ENCODE assay signal across 18 mouse cellular contexts in the genomic region with DNA sequence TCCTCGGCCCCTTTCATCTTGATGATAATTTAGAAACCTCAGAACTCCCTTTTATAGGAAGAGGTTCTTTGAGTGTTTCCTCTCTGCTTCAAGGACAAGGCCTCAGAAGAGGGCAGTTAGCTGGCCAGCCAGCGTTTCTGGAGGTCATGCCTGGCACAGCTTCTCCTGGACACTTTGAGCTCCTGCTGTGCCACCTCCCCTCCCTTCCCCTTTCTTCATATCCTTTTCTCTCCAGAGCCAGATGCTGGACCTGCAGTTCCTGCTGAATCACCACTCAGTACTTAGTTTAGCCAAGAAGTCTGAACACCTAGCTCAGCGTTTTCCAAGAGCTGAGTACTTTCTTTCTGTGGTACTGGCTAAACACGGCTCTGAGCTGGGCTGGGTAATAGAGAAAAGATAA. TPM values are rescaled to one million over a fixed set of nuclear protein-coding genes. Genes with fewer than 3 reads are reported as not detected.
A peak's percentile ranks its signal among the peaks of the same experiment; 100 is the strongest.
DNase-seq lines count a peak whose midpoint lies in the region; ATAC-seq lines count a peak whose summit lies in the region.
"Had no signal": no experiment of that assay in that cellular context is flagged by ENCODE, and none has a peak within 500 bp of the region (broad histone marks: within the 10 kb centered on the region; RNA-seq: fewer than 3 reads in every experiment).

No protein-coding gene starts in this region.

- ATAC-seq in forebrain, embryonic 11.5 days (replicated peaks; ENCODE audit: low FRiP score): no peak
- ATAC-seq: forebrain, embryonic 14.5 days; midbrain, embryonic 13.5 days had no signal

- no peaks in the 10 kb centered on the region; the same call in 1 of the 2 replicates for H3K4me1 ChIP-seq in forebrain, embryonic 11.5 days (replicated peaks; ENCODE audit: control insufficient read depth, insufficient read depth, low read length)

- DNase-seq in cerebellum, adult 9-11 months: peak; percentile 48
- no peak for DNase-seq in cerebellum, adult 11-12 months
- peak; percentile 65 for DNase-seq in kidney, adult 11 months
- DNase-seq in kidney, postnatal 10 days: no peak
- DNase-seq in adrenal gland, postnatal 14 days: peak; percentile 64
- peak; percentile 34 for DNase-seq in kidney, postnatal 14 days
- no peak for DNase-seq in forebrain, embryonic 11.5 days (ENCODE audit: low spot score)
- no peak for DNase-seq in thymus, postnatal 14 days
- DNase-seq: liver, embryonic 13.5 days; lung, postnatal 10 days had no signal

- no peaks in the 10 kb centered on the region for H3K27me3 ChIP-seq in forebrain, embryonic 11.5 days (ENCODE audit: control insufficient read depth, insufficient read depth, low read length)
- H3K27me3 ChIP-seq: embryonic facial prominence, embryonic 15.5 days; heart, embryonic 15.5 days; liver, embryonic 13.5 days; midbrain, embryonic 13.5 days had no signal

- H3K36me3 ChIP-seq in forebrain, embryonic 11.5 days (ENCODE audit: control insufficient read depth, insufficient read depth, low read length): no peaks in the 10 kb centered on the region
- H3K36me3 ChIP-seq: embryonic facial prominence, embryonic 15.5 days; heart, embryonic 15.5 days; liver, embryonic 13.5 days; midbrain, embryonic 13.5 days had no signal

- no peak overlapping the region for H3K4me3 ChIP-seq in forebrain, embryonic 11.5 days (ENCODE audit: low read depth, low read length)
- H3K4me3 ChIP-seq: embryonic facial prominence, embryonic 15.5 days; heart, embryonic 15.5 days; liver, embryonic 13.5 days; midbrain, embryonic 13.5 days had no signal

- no peak overlapping the region for H3K4me2 ChIP-seq in forebrain, embryonic 11.5 days (ENCODE audit: low read depth, low read length, severe bottlenecking)
- H3K4me2 ChIP-seq: embryonic facial prominence, embryonic 15.5 days; heart, embryonic 15.5 days; liver, embryonic 13.5 days; midbrain, embryonic 13.5 days had no signal

- 71% methylated on average over 4 of the region's 4 CpGs for WGBS in forebrain, embryonic 11.5 days

- H3K9me3 ChIP-seq in forebrain, embryonic 11.5 days (ENCODE audit: control insufficient read depth, low read length): no peaks in the 10 kb centered on the region
- H3K9me3 ChIP-seq: embryonic facial prominence, embryonic 15.5 days; heart, embryonic 15.5 days; liver, embryonic 13.5 days; midbrain, embryonic 13.5 days had no signal

- no peak overlapping the region for H3K9ac ChIP-seq in forebrain, embryonic 11.5 days (ENCODE audit: low read length)
- H3K9ac ChIP-seq: embryonic facial prominence, embryonic 15.5 days; heart, embryonic 15.5 days; liver, embryonic 13.5 days; midbrain, embryonic 13.5 days had no signal

- no peak overlapping the region for H3K27ac ChIP-seq in forebrain, embryonic 11.5 days (ENCODE audit: low read depth, low read length)
- H3K27ac ChIP-seq: embryonic facial prominence, embryonic 15.5 days; heart, embryonic 15.5 days; liver, embryonic 13.5 days; midbrain, embryonic 13.5 days had no signal

RNA-seq across cellular contexts. Expression of a gene that starts 32.5 kb away (rescaled TPM):
- 46.1 and 51.5 TPM in 2 replicates for total RNA-seq in adrenal gland, postnatal 14 days (2021)
- 1.5 and 2.1 TPM in 2 replicates for polyA plus RNA-seq in forebrain, embryonic 11.5 days (2014; fragmentation: Nextera tagmentation; extraction: Ambion mirVana)

RNA-seq across cellular contexts. Expression of a gene that starts 37.3 kb away (rescaled TPM):
- not detected in 2 replicates for total RNA-seq in adrenal gland, postnatal 14 days (2021)
- not detected in 2 replicates for polyA plus RNA-seq in forebrain, embryonic 11.5 days (2014; fragmentation: Nextera tagmentation; extraction: Ambion mirVana)
- total RNA-seq: ES-E14; layer of hippocampus, postnatal 10 days; left cerebral cortex, postnatal 25 days had no signal
- polyA plus RNA-seq: embryonic facial prominence, embryonic 15.5 days; forebrain, embryonic 14.5 days; midbrain, embryonic 13.5 days; neural tube, embryonic 11.5 days had no signal

RNA-seq across cellular contexts. Expression of a gene that starts 50.6 kb away (rescaled TPM):
- total RNA-seq in adrenal gland, postnatal 14 days (2021): not detected in 2 replicates
- polyA plus RNA-seq in forebrain, embryonic 11.5 days (2014; fragmentation: Nextera tagmentation; extraction: Ambion mirVana): 0.17 and 0.23 TPM in 2 replicates
- total RNA-seq: layer of hippocampus, postnatal 10 days had no signal

Comparison
In these comparisons a context has a peak if more than half of its experiments do, and no peak if none do; other contexts are left out.
1. DNase-seq: peak in cerebellum, adult 9-11 months (single experiment), kidney, adult 11 months (single experiment), adrenal gland, postnatal 14 days (single experiment) and kidney, postnatal 14 days (single experiment); none in cerebellum, adult 11-12 months (single experiment), kidney, postnatal 10 days (single experiment), forebrain, embryonic 11.5 days (single experiment) and thymus, postnatal 14 days (single experiment).